Mouse (Mus musculus): ENCODE measurements around the gene Ssr1. TPM values are rescaled to one million over a fixed set of nuclear protein-coding genes. Genes with fewer than 3 reads are reported as not detected.

The Ssr1 gene
- polyA plus RNA-seq, 1 experiment: 44.7 TPM

DNA sequence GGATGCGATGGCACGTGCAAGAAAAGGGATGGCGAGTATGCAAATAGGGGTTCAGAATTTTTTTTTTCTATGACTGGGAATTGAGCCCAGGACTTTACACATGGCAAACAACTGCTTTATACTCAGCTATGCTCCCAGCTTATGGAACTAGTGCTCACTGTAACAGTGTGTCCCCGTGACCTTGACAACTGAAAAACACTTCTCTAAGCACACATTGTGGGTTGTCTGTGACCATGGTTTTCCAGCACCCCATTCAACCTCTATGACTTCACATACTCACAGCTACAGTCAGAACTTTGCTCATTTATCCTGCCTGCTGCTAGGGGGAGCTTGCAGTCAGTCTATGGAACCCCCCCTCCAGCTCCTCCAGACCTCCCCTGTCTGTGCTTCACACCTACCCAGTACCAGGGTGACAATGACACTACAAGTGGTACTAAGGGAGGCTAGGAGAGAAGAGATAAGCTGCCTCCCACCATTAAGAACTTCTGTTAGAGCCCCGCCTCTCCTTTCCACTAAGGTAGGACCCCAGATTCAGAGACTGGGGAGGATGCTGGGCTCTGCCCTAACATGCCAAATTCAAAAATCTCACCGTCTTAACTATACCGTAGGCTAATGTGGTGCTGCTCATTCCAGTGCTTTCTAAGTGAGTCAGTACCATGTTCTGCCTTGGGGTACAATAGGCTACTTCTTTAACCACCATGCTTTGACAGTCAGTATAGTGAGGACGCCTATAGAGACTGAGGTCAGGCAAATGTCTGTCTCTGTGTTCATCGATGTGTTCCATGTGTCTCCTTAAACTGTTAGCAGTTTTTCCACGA lies 70.2 kb downstream of the Ssr1 start:
- Histone ChIP-seq H3K79me2 (ENCODE audit: control insufficient read depth, insufficient read depth) (peaks cover 2% of the 10 kb centered on the region), H3K36me3 (ENCODE audit: control insufficient read depth, insufficient read depth) (peaks cover 37% of the 10 kb centered on the region)

DNA sequence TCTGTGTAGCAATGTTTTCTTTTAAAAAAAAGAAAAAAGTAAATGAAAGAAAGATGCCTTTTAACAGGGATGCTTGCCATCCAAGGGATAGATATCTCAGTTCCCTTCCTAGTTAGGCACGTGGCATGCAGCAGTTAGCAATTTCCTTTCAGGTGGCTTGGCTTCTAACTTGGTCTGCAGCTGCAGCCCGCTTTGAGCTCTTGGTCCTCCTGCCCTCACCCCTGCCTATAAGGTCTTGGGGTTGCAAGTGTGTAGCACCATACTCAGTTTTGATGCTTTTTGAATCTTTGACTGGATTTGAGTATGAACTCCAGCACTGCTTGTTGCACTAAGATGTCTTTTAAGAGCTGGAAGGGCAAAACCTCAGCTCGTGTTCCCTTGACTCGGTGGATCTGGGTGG lies 70.9 kb downstream of the Ssr1 start:
- H3K79me2 ChIP-seq (ENCODE audit: control insufficient read depth, insufficient read depth): peaks cover 2% of the 10 kb centered on the region
- no peaks in the 10 kb centered on the region for H3K27me3 ChIP-seq (ENCODE audit: control insufficient read depth, insufficient read depth, insufficient read length)
- no peak for TF ChIP-seq USF1 (IDR thresholded peaks at IDR 0.05; ENCODE audit: low read depth)
- no peak for TF ChIP-seq POLR2AphosphoS2 (IDR thresholded peaks at IDR 0.05; ENCODE audit: insufficient read length, low read depth)
- TF ChIP-seq MYOG (IDR thresholded peaks at IDR 0.05; ENCODE audit: control insufficient read depth in 1 of 3, insufficient read depth in 1 of 3, insufficient read length in 2 of 3, low read depth in 2 of 3): no peak
- no peak for TF ChIP-seq POLR2A (IDR thresholded peaks at IDR 0.05; ENCODE audit: insufficient read length, low read depth)
- TF ChIP-seq SRF (IDR thresholded peaks at IDR 0.05; ENCODE audit: control insufficient read depth, insufficient read length, low read depth): no peak
- no peak for TF ChIP-seq MAX (IDR thresholded peaks at IDR 0.05; ENCODE audit: low read depth)
- TF ChIP-seq REST (IDR thresholded peaks at IDR 0.05; ENCODE audit: insufficient read depth, insufficient read length): no peak
- TF ChIP-seq MYOD1 (IDR thresholded peaks at IDR 0.05; ENCODE audit: control insufficient read depth in 1 of 3, insufficient read length in 2 of 3, low read depth in 2 of 3): no peak
- no peak for TF ChIP-seq TCF12 (IDR thresholded peaks at IDR 0.05; ENCODE audit: insufficient read depth, poor library complexity, severe bottlenecking)
- no peak for TF ChIP-seq E2F4 (IDR thresholded peaks at IDR 0.05; ENCODE audit: insufficient read depth)
- TF ChIP-seq TCF3 (IDR thresholded peaks at IDR 0.05; ENCODE audit: insufficient read length, low read depth): no peak
- no peak for TF ChIP-seq CEBPB (IDR thresholded peaks at IDR 0.05; ENCODE audit: insufficient read depth, poor library complexity, severe bottlenecking)
- H3K4me2 ChIP-seq (ENCODE audit: low read depth): no peak overlapping the region
- H3ac ChIP-seq (ENCODE audit: control insufficient read depth, insufficient read length): no peak overlapping the region
- H3K4me3 ChIP-seq: no peak overlapping the region
- peaks cover 38% of the 10 kb centered on the region for H3K36me3 ChIP-seq (ENCODE audit: control insufficient read depth, insufficient read depth)

More for the DNA sequence above, 70.2 kb downstream of the Ssr1 start:
- Histone ChIP-seq H3ac (ENCODE audit: control insufficient read depth, insufficient read length) (no peak overlapping the region), H3K27me3 (ENCODE audit: control insufficient read depth, insufficient read depth, insufficient read length) (no peaks in the 10 kb centered on the region), H3K4me3 (no peak overlapping the region), H3K4me2 (ENCODE audit: low read depth) (no peak overlapping the region)
- TF ChIP-seq POLR2AphosphoS2 (IDR thresholded peaks at IDR 0.05; ENCODE audit: insufficient read length, low read depth): peak; percentile 9
- no peak for TF ChIP-seq TCF3 (IDR thresholded peaks at IDR 0.05; ENCODE audit: insufficient read length, low read depth)

DNA sequence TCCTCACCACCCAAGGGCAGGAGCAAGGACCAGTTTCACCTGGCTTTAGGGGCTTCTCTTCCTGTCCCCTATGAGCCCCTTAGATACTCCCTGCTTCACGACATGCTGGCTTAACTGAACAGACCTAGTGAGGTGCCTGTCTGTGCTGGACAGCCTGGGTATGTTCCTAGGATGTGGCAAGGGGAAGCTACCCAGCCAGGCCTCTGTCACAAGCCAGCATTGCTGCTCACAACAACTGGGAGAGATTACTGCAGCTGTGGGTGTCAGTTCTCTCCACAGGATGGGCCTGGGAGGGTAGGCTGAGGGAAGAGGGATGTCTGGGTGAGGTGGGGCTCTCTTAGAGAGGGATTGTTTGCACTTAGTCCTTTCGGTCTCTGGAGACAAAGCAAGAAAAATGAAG lies 73.3 kb downstream of the Ssr1 start:
- Histone ChIP-seq H3K4me3 (no peak overlapping the region), H3K4me2 (ENCODE audit: low read depth) (no peak overlapping the region), H3ac (ENCODE audit: control insufficient read depth, insufficient read length) (no peak overlapping the region), H3K79me2 (ENCODE audit: control insufficient read depth, insufficient read depth) (no peaks in the 10 kb centered on the region), H3K27me3 (ENCODE audit: control insufficient read depth, insufficient read depth, insufficient read length) (no peaks in the 10 kb centered on the region), H3K36me3 (ENCODE audit: control insufficient read depth, insufficient read depth) (peaks cover 49% of the 10 kb centered on the region)
- TF ChIP-seq SRF (IDR thresholded peaks at IDR 0.05; ENCODE audit: control insufficient read depth, insufficient read length, low read depth) (no peak), MYOD1 (IDR thresholded peaks at IDR 0.05; ENCODE audit: control insufficient read depth in 1 of 3, insufficient read length in 2 of 3, low read depth in 2 of 3) (peak; percentile 86 to 97 (median 88)), MYOG (IDR thresholded peaks at IDR 0.05; ENCODE audit: control insufficient read depth in 1 of 3, insufficient read depth in 1 of 3, insufficient read length in 2 of 3, low read depth in 2 of 3) (peak; percentile 32 to 86 (median 69)), E2F4 (IDR thresholded peaks at IDR 0.05; ENCODE audit: insufficient read depth) (no peak), CEBPB (IDR thresholded peaks at IDR 0.05; ENCODE audit: insufficient read depth, poor library complexity, severe bottlenecking) (no peak), POLR2A (IDR thresholded peaks at IDR 0.05; ENCODE audit: insufficient read length, low read depth) (no peak), USF1 (IDR thresholded peaks at IDR 0.05; ENCODE audit: low read depth) (no peak), TCF3 (IDR thresholded peaks at IDR 0.05; ENCODE audit: insufficient read length, low read depth) (peak; percentile 18), POLR2AphosphoS2 (IDR thresholded peaks at IDR 0.05; ENCODE audit: insufficient read length, low read depth) (no peak), MAX (IDR thresholded peaks at IDR 0.05; ENCODE audit: low read depth) (no peak), REST (IDR thresholded peaks at IDR 0.05; ENCODE audit: insufficient read depth, insufficient read length) (no peak), TCF12 (IDR thresholded peaks at IDR 0.05; ENCODE audit: insufficient read depth, poor library complexity, severe bottlenecking) (no peak)

DNA sequence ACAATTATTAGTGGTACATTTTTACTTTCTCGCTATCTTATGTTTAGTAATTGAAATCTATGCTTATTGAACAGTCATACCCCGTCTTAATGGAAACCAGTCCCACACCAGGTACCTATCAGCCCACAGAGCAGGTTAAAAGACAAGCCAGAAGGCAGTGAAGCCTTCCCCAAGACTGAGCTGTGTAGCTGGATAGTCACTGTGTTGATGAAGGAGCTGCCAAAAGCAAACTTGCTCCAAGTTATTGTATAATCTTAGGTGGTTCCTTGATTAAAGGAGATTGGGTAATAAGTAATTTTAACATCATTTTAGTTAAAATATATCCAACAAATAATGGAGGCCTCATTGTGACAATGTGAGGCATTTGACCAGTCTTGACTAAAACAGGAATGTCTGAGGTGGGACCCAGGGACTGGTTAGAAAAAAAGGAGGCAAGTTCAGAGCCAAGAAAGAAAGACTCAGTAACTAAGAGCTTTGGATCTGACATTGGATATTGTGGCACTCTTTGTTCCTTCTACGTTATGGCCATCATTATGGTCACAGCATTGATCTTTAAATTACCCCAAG lies 74.2 kb downstream of the Ssr1 start:
- Histone ChIP-seq H3K4me2 (ENCODE audit: low read depth) (no peak overlapping the region), H3K79me2 (ENCODE audit: control insufficient read depth, insufficient read depth) (no peaks in the 10 kb centered on the region), H3ac (ENCODE audit: control insufficient read depth, insufficient read length) (no peak overlapping the region), H3K36me3 (ENCODE audit: control insufficient read depth, insufficient read depth) (peaks cover 49% of the 10 kb centered on the region), H3K27me3 (ENCODE audit: control insufficient read depth, insufficient read depth, insufficient read length) (no peaks in the 10 kb centered on the region), H3K4me3 (no peak overlapping the region)
- TF ChIP-seq MYOD1 (IDR thresholded peaks at IDR 0.05; ENCODE audit: control insufficient read depth in 1 of 3, insufficient read length in 2 of 3, low read depth in 2 of 3) (no peak), USF1 (IDR thresholded peaks at IDR 0.05; ENCODE audit: low read depth) (no peak), SRF (IDR thresholded peaks at IDR 0.05; ENCODE audit: control insufficient read depth, insufficient read length, low read depth) (no peak), MAX (IDR thresholded peaks at IDR 0.05; ENCODE audit: low read depth) (no peak), MYOG (IDR thresholded peaks at IDR 0.05; ENCODE audit: control insufficient read depth in 1 of 3, insufficient read depth in 1 of 3, insufficient read length in 2 of 3, low read depth in 2 of 3) (no peak), CEBPB (IDR thresholded peaks at IDR 0.05; ENCODE audit: insufficient read depth, poor library complexity, severe bottlenecking) (no peak), POLR2A (IDR thresholded peaks at IDR 0.05; ENCODE audit: insufficient read length, low read depth) (no peak)

Measured in myocyte (in vitro differentiated cells).